Mouse (Mus musculus): ENCODE measurements around the gene Krtap16-1. TPM values are rescaled to one million over a fixed set of nuclear protein-coding genes. Genes with fewer than 3 reads are reported as not detected.

The Krtap16-1 gene
- not detected for polyA plus RNA-seq (2017; shearing (Covaris generic))

GRCm38 (mm10) chr11:99986180-99986647 lies at the start of gene Krtap16-1:
Gene Krtap16-1 (minus strand): TSS chr11:99986597.

GRCm38 (mm10) chr11:100029768-100030167 lies 43.4 kb upstream of the Krtap16-1 start, which contains the start of gene Krt33b:
Gene Krt33b (minus strand): TSS chr11:100029868.

GRCm38 (mm10) chr11:100016112-100016511 lies 29.7 kb upstream of the Krtap16-1 start, which contains the start of gene Krt33a:
Gene Krt33a (minus strand): TSS chr11:100016212.

DNA sequence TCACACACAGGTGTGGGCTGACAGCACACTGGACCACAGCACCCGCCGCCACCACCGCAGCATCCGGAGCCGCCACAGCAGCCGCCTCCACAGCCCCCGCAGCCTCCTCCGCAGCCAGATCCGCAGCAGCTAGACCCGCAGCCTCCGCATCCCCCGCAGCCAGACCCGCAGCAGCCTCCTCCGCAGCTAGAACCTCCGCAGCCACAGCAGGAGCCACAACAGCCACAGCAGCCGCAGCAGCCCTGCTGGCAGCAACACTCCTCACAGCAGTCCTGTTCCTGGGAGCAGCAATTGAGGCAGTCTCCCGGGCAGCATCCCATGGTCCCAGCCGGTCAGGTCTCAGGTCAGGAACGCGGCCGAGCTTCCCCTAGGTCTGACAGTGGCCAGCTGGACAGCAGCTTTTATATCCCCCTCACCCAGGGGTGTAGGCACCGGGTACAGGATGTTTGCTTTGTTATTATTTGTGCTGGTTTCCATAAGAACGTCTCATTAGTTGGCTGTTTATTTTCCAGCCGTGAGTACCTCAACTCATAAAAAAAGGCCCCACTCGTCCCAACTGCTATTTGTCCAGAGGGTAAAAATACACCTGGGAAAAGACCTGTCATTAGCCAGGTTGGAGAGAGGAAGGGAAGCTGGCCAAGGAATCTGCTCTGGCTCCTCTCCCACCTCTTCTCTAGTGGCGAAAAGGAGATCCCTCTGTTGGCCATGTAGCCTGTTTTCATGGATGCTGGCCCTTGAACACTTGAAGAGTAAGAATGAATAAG lies 7.4 kb upstream of the Krtap16-1 start, which contains the start of gene Krtap17-1:
Krtap17-1 (minus strand) TSS at position 375 of the 764 bp plus-strand sequence.

GRCm38 (mm10) chr11:99978953-99979352 lies 7.4 kb downstream of the Krtap16-1 start, which contains the start of gene Krtap29-1:
Gene Krtap29-1 (minus strand): TSS chr11:99979053.

DNA sequence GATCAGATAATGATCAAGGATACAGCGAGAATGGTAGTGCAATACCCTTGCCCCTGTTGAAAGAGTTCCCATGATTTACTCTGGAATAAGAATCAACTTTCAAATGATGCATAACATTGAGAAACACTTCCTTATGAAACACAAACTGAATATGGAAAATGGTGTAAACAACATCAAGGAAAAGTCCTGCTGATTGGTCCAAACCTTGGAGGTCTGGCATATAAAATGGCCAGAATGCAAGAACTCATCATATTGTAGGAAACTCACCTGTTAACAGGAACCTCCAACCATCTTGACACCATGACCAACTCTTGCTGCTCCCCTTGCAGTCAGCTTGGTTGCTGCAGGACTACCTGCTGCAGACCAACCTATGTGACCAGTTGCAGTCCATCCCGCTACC lies 38.2 kb downstream of the Krtap16-1 start, which contains the start of gene Krtap9-5:
Krtap9-5 (plus strand) TSS at position 301 of the 400 bp plus-strand sequence.

DNA sequence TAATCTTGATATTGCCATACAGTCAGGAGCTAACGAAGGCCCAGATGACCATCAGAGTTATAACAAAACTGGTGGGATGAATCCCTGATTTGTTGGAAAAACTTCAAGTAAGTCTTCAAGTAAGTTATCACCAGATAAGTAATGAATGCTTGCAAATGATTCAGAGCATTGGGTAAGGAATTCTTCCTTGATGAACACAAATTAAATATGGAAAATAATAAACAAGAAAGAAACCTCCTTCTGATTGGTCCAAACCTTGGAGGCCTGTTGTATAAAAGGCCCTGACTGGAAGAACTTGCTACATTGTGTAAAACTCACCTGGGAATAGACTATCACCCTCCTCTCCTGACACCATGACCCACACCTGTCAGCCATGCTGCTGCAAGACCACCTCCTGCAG lies 50.4 kb downstream of the Krtap16-1 start, which contains the start of gene Krtap31-2:
Krtap31-2 (plus strand) TSS at position 301 of the 400 bp plus-strand sequence.

Other genes starting within 250 kb of the Krtap16-1 start
- not detected for gene Gm11595, start 213.7 kb downstream of the Krtap16-1 start, polyA plus RNA-seq (2017; shearing (Covaris generic))
- not detected for gene Krtap4-8, start 205.9 kb downstream of the Krtap16-1 start, polyA plus RNA-seq (2017; shearing (Covaris generic))
- not detected for gene Krtap4-9, start 201.4 kb downstream of the Krtap16-1 start, polyA plus RNA-seq (2017; shearing (Covaris generic))
- not detected for gene Gm11596, start 193.1 kb downstream of the Krtap16-1 start, polyA plus RNA-seq (2017; shearing (Covaris generic))
- not detected for gene Gm11569, start 187.7 kb downstream of the Krtap16-1 start, polyA plus RNA-seq (2017; shearing (Covaris generic))
- not detected for gene Gm11554, start 182.2 kb downstream of the Krtap16-1 start, polyA plus RNA-seq (2017; shearing (Covaris generic))
- gene Krtap4-13, start 176.7 kb downstream of the Krtap16-1 start, polyA plus RNA-seq (2017; shearing (Covaris generic)), result not detected
- gene Gm11564, start 170.9 kb downstream of the Krtap16-1 start, polyA plus RNA-seq (2017; shearing (Covaris generic)), result not detected
- not detected for gene 2300003K06Rik, start 148.5 kb downstream of the Krtap16-1 start, polyA plus RNA-seq (2017; shearing (Covaris generic))
- not detected for gene Krtap4-16, start 135.0 kb downstream of the Krtap16-1 start, polyA plus RNA-seq (2017; shearing (Covaris generic))
- gene Gm11568, start 128.7 kb downstream of the Krtap16-1 start, polyA plus RNA-seq (2017; shearing (Covaris generic)), result not detected
- not detected for gene Gm11559, start 122.1 kb downstream of the Krtap16-1 start, polyA plus RNA-seq (2017; shearing (Covaris generic))
- gene Krtap9-1, start 113.2 kb downstream of the Krtap16-1 start, polyA plus RNA-seq (2017; shearing (Covaris generic)), result not detected
- gene Gm11567, start 107.4 kb downstream of the Krtap16-1 start, polyA plus RNA-seq (2017; shearing (Covaris generic)), result not detected
- gene Krtap31-1, start 78.7 kb downstream of the Krtap16-1 start, polyA plus RNA-seq (2017; shearing (Covaris generic)), result not detected
- gene Gm11565, start 71.8 kb downstream of the Krtap16-1 start, polyA plus RNA-seq (2017; shearing (Covaris generic)), result not detected
- not detected for gene Krtap31-2, start 50.3 kb downstream of the Krtap16-1 start, polyA plus RNA-seq (2017; shearing (Covaris generic))
- not detected for gene Krtap9-5, start 38.1 kb downstream of the Krtap16-1 start, polyA plus RNA-seq (2017; shearing (Covaris generic))
- gene Krtap29-1, start 7.5 kb downstream of the Krtap16-1 start, polyA plus RNA-seq (2017; shearing (Covaris generic)), result not detected
- gene Krtap17-1, start 7.4 kb upstream of the Krtap16-1 start, polyA plus RNA-seq (2017; shearing (Covaris generic)), result not detected
- not detected for gene Krt33a, start 29.6 kb upstream of the Krtap16-1 start, polyA plus RNA-seq (2017; shearing (Covaris generic))
- not detected for gene Krt33b, start 43.3 kb upstream of the Krtap16-1 start, polyA plus RNA-seq (2017; shearing (Covaris generic))
- gene Krt34, start 55.0 kb upstream of the Krtap16-1 start, polyA plus RNA-seq (2017; shearing (Covaris generic)), result not detected
- not detected for gene Krt31, start 64.0 kb upstream of the Krtap16-1 start, polyA plus RNA-seq (2017; shearing (Covaris generic))
- gene Krt32, start 101.6 kb upstream of the Krtap16-1 start, polyA plus RNA-seq (2017; shearing (Covaris generic)), result not detected
- gene Krt35, start 109.6 kb upstream of the Krtap16-1 start, polyA plus RNA-seq (2017; shearing (Covaris generic)), result not detected
- not detected for gene Krt36, start 119.0 kb upstream of the Krtap16-1 start, polyA plus RNA-seq (2017; shearing (Covaris generic))
- gene Krt13, start 135.0 kb upstream of the Krtap16-1 start, polyA plus RNA-seq (2017; shearing (Covaris generic)), result not detected
- not detected for gene Krt15, start 149.3 kb upstream of the Krtap16-1 start, polyA plus RNA-seq (2017; shearing (Covaris generic))
- gene Krt19, start 162.1 kb upstream of the Krtap16-1 start, polyA plus RNA-seq (2017; shearing (Covaris generic)), result not detected
- not detected for gene Krt9, start 206.6 kb upstream of the Krtap16-1 start, polyA plus RNA-seq (2017; shearing (Covaris generic))
- not detected for gene Krt14, start 221.0 kb upstream of the Krtap16-1 start, polyA plus RNA-seq (2017; shearing (Covaris generic))